Mouse (Mus musculus) heart, embryonic 11.5 days (tissue): ENCODE data around the gene St3gal2. TPM values are rescaled to one million over a fixed set of nuclear protein-coding genes. Genes with fewer than 3 reads are reported as not detected.
"Not testable (repeated sequence)": the region's sequence is repeated elsewhere in the genome, so short reads cannot be mapped to it uniquely, and the experiment has no call there.

Experiments used
- ATAC-seq: fragments of 200-750 bp; cut with Nextera tagmentation; replicated peaks from 2 replicates; pipeline ENCODE4 v1.8.0; 2017; ENCODE audit warnings: moderate library complexity; ENCODE audit not compliant: insufficient number of reproducible peaks, low FRiP score, low TSS enrichment
- H3K27ac ChIP-seq: fragments of 300-500 bp; sonication (generic); 2 replicates; pipeline ENCODE4 v1.5.1; 2014; ENCODE audit warnings: mild to moderate bottlenecking, low read depth, low read length
- H3K27me3 ChIP-seq: fragments of 300-500 bp; sonication (generic); 2 replicates; pipeline ENCODE4 v1.6.1; 2014; ENCODE audit warnings: mild to moderate bottlenecking, low read length, mixed read lengths; ENCODE audit not compliant: control insufficient read depth, insufficient read depth
- H3K36me3 ChIP-seq: fragments of 300-500 bp; sonication (generic); 2 replicates; pipeline ENCODE4 v1.6.1; 2014; ENCODE audit warnings: mild to moderate bottlenecking, low read length, moderate library complexity, mixed read lengths; ENCODE audit not compliant: control insufficient read depth, insufficient read depth
- H3K4me1 ChIP-seq: fragments of 300-500 bp; sonication (generic); 2 replicates; pipeline ENCODE4 v1.6.1; 2014; ENCODE audit warnings: low read length; ENCODE audit not compliant: control insufficient read depth, insufficient read depth
- H3K4me2 ChIP-seq: fragments of 300-500 bp; sonication (generic); 2 replicates; pipeline ENCODE4 v1.6.1; 2014; ENCODE audit warnings: mild to moderate bottlenecking, moderate library complexity
- H3K4me3 ChIP-seq: fragments of 300-500 bp; sonication (generic); 2 replicates; pipeline ENCODE4 v1.5.1; 2014; ENCODE audit warnings: low read depth, low read length
- H3K9ac ChIP-seq: fragments of 300-500 bp; sonication (generic); 2 replicates; pipeline ENCODE4 v1.6.1; 2014; ENCODE audit warnings: mild to moderate bottlenecking, low read depth, low read length, moderate library complexity
- H3K9me3 ChIP-seq: fragments of 300-500 bp; sonication (generic); replicated peaks from 2 replicates; pipeline ENCODE4 v1.6.1; 2016; ENCODE audit warnings: low read length; ENCODE audit not compliant: control insufficient read depth
- WGBS: fragments of 180-500 bp; shearing (Covaris S2); extraction: QIAGEN DNeasy Blood & Tissue Kit; methylation state at CpG from one replicate; pipeline ENCODE4 v1.1.7; 2014; ENCODE audit not compliant: insufficient replicate concordance; 5-methylcytosine and 5-hydroxymethylcytosine counted together
- polyA plus RNA-seq: library from polyadenylated mRNA; unstranded; fragments of >200 nt; fragmentation: Nextera tagmentation; extraction: Ambion mirVana; gene quantifications from 2 replicates; pipeline ENCODE4 v1.2.1, GENCODE M21; 2014

St3gal2 gene
- polyA plus RNA-seq, 1 experiment from 2014 or later: 11.9 TPM

DNA sequence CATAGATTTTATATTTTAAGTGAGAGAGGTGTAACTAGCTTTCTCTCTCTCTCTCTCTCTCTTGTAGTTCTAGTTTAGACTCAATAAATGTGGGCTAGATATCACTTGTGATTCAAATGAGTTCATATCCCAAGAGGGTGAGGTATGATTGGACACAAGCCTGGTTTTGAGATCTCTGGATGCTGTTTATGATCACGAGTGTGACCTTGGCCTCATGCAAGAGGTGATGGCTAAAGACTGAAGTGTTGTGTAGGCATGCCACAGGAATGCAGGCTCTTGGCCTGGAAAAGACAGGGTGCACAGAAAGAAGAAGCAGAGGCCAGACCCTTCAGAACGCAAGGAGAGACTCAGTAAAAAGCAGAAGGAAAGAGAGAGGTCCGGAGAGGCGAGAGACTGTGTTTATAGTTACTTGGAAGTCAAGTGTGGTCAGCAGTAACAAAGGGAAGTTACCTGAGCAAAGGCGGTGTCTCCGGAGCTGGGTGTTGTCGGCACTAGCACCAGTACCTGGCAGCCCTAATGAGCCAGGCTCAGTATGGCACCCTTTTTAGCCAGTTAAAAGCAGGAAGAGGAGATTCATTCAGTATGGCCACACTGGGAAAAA, 24.7 kb downstream of the St3gal2 start:
- H3K27ac ChIP-seq: peak overlapping the region; percentile 47
- no peaks in the 10 kb centered on the region for H3K36me3 ChIP-seq
- H3K4me2 ChIP-seq: no peak overlapping the region
- no peaks in the 10 kb centered on the region for H3K9me3 ChIP-seq
- no peak for ATAC-seq
- H3K4me3 ChIP-seq: no peak overlapping the region
- H3K9ac ChIP-seq: no peak overlapping the region
- WGBS: 70% methylated on average over 7 of the region's 7 CpGs
- H3K27me3 ChIP-seq: no peaks in the 10 kb centered on the region
- peaks cover 37% of the 10 kb centered on the region for H3K4me1 ChIP-seq

DNA sequence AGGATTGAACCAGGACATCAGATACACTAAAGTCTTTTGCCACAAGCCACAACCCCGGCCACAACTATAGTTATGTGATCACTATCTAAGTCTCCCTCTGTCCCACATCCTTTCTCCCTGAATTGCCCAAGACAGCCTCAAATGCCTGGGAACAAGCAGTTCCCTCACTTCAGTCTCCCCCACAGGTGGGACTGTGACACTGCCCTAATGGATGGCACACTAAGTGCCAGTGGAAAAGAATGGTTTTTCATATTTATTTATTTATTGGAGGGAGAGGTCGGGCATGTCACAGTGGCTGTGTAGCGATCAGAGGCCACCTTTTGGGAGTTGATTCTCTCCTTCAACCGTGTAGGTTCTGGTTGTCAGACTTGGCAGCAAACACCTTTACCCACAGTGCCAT, 26.0 kb downstream of the St3gal2 start:
- 68% methylated on average over 4 of the region's 4 CpGs for WGBS
- Histone ChIP-seq H3K9me3 (no peaks in the 10 kb centered on the region), H3K4me1 (peaks cover 34% of the 10 kb centered on the region), H3K36me3 (no peaks in the 10 kb centered on the region), H3K4me3 (no peak overlapping the region), H3K9ac (no peak overlapping the region), H3K27ac (no peak overlapping the region), H3K4me2 (no peak overlapping the region), H3K27me3 (no peaks in the 10 kb centered on the region)
- no peak for ATAC-seq

DNA sequence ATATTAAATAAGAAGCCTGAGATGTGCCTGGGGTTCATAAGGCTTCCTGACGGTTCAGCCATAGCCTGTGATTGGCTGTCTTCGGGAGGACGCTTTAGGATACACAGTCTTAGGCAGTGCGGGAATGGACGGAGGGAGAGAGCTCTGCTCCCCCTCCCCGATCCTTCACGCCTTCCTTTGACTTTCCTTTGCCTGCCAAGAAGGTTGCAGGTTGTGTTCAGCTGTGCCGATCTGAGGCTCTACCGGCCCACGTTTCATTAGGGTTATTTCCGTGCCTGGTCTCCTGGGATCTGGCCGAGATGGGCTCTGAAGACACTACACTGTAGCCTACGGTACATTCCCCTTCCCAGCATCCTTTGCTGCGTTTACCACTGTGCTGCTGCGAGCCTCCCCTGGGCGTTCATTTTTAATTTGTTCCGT, 30.4 kb downstream of the St3gal2 start:
- no peak overlapping the region for H3K4me2 ChIP-seq

DNA sequence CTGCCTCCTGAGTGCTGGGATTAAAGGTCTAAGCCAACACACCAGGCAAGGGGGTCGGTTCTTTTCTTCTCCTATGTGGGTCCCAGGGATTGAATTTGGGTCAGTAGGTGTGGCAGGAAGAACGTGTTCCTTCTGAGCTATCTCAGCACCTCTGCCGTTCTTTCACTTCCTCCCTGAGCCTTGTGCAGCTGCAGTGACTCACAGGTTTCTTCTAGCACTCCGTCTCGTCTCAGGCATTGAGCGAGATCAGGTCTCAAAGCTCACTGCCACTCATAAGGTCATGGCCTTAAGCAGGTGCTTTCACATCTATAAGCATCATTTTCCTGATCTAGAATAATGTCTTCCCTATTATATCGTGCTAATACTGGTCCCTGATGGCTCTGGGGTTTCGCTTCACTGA, 35.1 kb downstream of the St3gal2 start:
- Histone ChIP-seq H3K36me3 (peaks cover 10% of the 10 kb centered on the region; the same call in 1 of the 2 replicates), H3K27me3 (no peaks in the 10 kb centered on the region), H3K4me3 (no peak overlapping the region), H3K4me2 (no peak overlapping the region), H3K9ac (no peak overlapping the region), H3K4me1 (peaks cover 3% of the 10 kb centered on the region; the same call in 1 of the 2 replicates), H3K27ac (no peak overlapping the region), H3K9me3 (no peaks in the 10 kb centered on the region)
- ATAC-seq: no peak
- WGBS: 73% methylated on average over 8 of the region's 8 CpGs

More for the DNA sequence above, 30.4 kb downstream of the St3gal2 start:
- Histone ChIP-seq H3K9ac (no peak overlapping the region), H3K9me3 (no peaks in the 10 kb centered on the region), H3K4me3 (no peak overlapping the region), H3K27me3 (no peaks in the 10 kb centered on the region), H3K36me3 (0 out of 2 replicates have a peak, but pooled peaks cover 4% of the 10 kb centered on the region), H3K4me1 (peaks cover 8% of the 10 kb centered on the region), H3K27ac (no peak overlapping the region)
- WGBS: 81% methylated on average over 17 of the region's 17 CpGs
- ATAC-seq: no peak

DNA sequence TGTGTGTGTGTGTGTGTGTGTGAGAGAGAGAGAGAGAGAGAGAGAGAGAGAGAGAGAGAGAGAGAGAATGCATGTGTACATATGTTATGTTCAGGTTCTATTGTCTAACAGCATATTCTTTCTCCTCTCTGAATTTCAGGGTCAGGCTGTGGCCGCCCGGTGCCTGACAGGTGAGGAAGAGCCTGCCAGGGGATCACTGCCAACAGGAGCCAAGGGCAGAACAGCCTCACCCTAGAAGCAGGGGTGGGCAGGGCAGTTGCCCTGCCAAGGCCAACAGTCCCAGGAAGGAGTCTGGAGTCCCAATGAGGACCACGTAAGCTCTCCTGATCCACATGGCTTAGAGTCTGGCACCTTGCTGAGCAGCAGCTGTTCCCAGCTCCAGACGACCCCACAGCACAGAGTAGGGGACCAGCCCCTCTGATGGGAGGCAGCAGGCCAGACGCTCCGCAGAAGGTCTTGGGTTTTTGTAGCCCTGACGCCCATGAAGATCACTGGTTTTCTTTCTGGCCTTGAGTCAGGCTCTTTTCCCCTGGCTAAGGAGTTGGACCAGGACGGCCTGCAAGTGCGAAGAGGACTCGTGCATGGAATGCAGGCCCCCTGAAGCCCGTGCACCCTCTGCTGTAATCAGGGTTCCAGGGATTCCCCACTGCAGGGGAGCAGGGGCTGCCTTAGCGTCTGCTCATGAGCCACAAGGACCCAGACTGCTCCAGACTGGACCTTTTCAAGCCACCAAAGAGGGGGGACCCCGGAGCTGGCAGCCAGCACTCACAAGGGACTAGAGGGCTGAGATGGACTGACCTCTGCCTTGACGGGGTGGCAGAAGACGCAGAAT, 37.1 kb downstream of the St3gal2 start:
- WGBS: 82% methylated on average over 15 of the region's 15 CpGs
- H3K36me3 ChIP-seq: peaks cover 10% of the 10 kb centered on the region; the same call in 1 of the 2 replicates
- H3K9ac ChIP-seq: no peak overlapping the region
- no peak overlapping the region for H3K4me2 ChIP-seq
- no peak overlapping the region for H3K27ac ChIP-seq
- no peaks in the 10 kb centered on the region for H3K9me3 ChIP-seq
- no peak overlapping the region for H3K4me3 ChIP-seq
- H3K4me1 ChIP-seq: peaks cover 3% of the 10 kb centered on the region; the same call in 1 of the 2 replicates
- no peak for ATAC-seq
- no peaks in the 10 kb centered on the region for H3K27me3 ChIP-seq

DNA sequence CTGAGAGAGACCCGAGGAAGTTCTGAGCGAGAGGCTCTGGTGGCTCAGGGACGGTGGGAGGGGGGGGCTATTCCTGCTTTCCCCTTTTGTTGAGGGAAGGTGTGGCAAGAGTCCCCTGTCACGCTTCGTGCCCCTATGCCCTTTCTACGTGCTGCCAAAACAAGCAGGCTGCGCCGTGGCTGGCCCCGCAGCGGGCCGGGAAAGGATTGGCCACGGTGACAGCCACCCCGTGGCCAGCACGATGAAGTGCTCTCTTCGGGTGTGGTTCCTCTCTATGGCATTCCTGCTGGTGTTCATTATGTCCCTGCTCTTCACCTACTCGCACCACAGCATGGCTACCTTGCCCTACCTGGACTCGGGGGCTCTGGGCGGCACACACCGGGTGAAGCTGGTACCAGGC, 37.7 kb downstream of the St3gal2 start:
- Histone ChIP-seq H3K4me1 (peaks cover 3% of the 10 kb centered on the region; the same call in 1 of the 2 replicates), H3K36me3 (peaks cover 14% of the 10 kb centered on the region), H3K27ac (no peak overlapping the region), H3K9me3 (no peaks in the 10 kb centered on the region), H3K4me3 (no peak overlapping the region), H3K4me2 (no peak overlapping the region), H3K9ac (no peak overlapping the region), H3K27me3 (no peaks in the 10 kb centered on the region)
- WGBS: 84% methylated on average over 19 of the region's 19 CpGs
- no peak for ATAC-seq

DNA sequence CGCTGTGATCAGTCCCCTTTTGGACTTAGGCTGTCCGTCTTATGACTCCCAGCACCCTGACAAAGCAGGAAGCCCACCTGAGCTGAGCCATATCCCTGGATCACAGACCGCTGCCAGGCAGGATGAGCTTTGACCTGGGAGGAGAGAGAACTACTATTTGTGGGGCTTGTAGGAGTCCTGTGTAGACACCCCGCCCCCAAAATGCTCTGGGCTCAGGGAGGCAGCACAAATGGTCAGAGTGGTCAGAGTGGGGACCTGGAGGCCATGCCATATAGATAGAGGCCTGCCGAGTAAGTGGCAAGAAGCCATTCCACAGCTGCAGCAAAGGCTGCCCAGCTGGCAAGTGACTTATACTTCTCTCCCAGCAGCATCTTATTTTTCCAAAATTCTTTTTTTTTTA, 38.4 kb downstream of the St3gal2 start:
- Histone ChIP-seq H3K4me1 (peaks cover 3% of the 10 kb centered on the region; the same call in 1 of the 2 replicates), H3K9ac (no peak overlapping the region), H3K4me2 (no peak overlapping the region), H3K4me3 (no peak overlapping the region), H3K9me3 (no peaks in the 10 kb centered on the region), H3K27me3 (no peaks in the 10 kb centered on the region), H3K27ac (no peak overlapping the region), H3K36me3 (peaks cover 18% of the 10 kb centered on the region)
- ATAC-seq: no peak
- WGBS: 86% methylated on average over 5 of the region's 5 CpGs

DNA sequence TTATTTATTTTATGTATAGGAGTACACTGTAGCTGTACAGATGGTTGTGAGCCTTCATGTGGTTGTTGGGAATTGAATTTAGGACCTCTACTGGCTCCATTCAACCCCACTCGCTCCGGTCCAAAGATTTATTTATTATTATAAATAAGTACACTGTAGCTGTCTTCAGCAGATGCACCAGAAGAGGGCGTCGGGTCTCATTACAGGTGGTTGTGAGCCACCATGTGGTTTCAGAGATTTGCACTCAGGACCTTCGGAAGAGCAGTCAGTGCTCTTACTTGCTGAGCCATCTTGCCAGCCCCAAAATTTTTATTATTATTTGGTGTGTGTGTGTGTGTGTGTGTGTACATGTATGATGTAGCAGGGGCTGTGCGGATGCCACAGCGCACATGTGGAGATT, 38.8 kb downstream of the St3gal2 start:
- H3K4me1 ChIP-seq, H3K27me3 ChIP-seq, H3K27ac ChIP-seq, H3K4me3 ChIP-seq, H3K4me2 ChIP-seq, H3K9ac ChIP-seq, ATAC-seq, H3K9me3 ChIP-seq: not testable (repeated sequence)
- peaks cover 16% of the 10 kb centered on the region for H3K36me3 ChIP-seq
- WGBS: 94% methylated on average over 7 of the region's 7 CpGs
